Mouse (Mus musculus) lung, embryonic 15.5 days (tissue): ENCODE data around the gene Tmem184b. TPM values are rescaled to one million over a fixed set of nuclear protein-coding genes. Genes with fewer than 3 reads are reported as not detected.
A peak's percentile ranks its signal among the peaks of the same experiment; 100 is the strongest.

ENCODE experiments used
- ATAC-seq: fragments of 200-750 bp; cut with Nextera tagmentation; 2 replicates; pipeline ENCODE4 v1.8.0; 2017; ENCODE audit warnings: moderate number of reproducible peaks, borderline replicate concordance; ENCODE audit not compliant: low FRiP score, low TSS enrichment; ENCODE audit errors: extremely low read depth
- H3K27ac ChIP-seq: fragments of 300-500 bp; sonication (generic); 2 replicates; pipeline ENCODE4 v1.5.1; 2015; ENCODE audit warnings: moderate library complexity, mild to moderate bottlenecking, inconsistent platforms
- H3K27me3 ChIP-seq: fragments of 300-500 bp; sonication (generic); 2 replicates; pipeline ENCODE4 v1.6.1; 2015; ENCODE audit warnings: inconsistent platforms
- H3K36me3 ChIP-seq: fragments of 300-500 bp; sonication (generic); 2 replicates; pipeline ENCODE4 v1.6.1; 2015; ENCODE audit warnings: inconsistent platforms
- H3K4me1 ChIP-seq: fragments of 300-500 bp; sonication (generic); 2 replicates; pipeline ENCODE4 v1.6.1; 2015; ENCODE audit warnings: inconsistent platforms
- H3K4me2 ChIP-seq: fragments of 300-500 bp; sonication (generic); 2 replicates; pipeline ENCODE4 v1.6.1; 2015; ENCODE audit warnings: inconsistent platforms, mild to moderate bottlenecking, moderate library complexity
- H3K4me3 ChIP-seq: fragments of 300-500 bp; sonication (generic); 2 replicates; pipeline ENCODE4 v1.5.1; 2015; ENCODE audit warnings: mild to moderate bottlenecking, inconsistent platforms
- H3K9ac ChIP-seq: fragments of 300-500 bp; sonication (generic); 2 replicates; pipeline ENCODE4 v1.6.1; 2015; ENCODE audit warnings: inconsistent platforms
- H3K9me3 ChIP-seq: fragments of 300-500 bp; sonication (generic); 2 replicates; pipeline ENCODE4 v1.6.1; 2016; ENCODE audit warnings: inconsistent platforms
- WGBS: fragments of 180-500 bp; shearing (Covaris S2); methylation state at CpG from one replicate; pipeline ENCODE4 v1.1.7; 2015; 5-methylcytosine and 5-hydroxymethylcytosine counted together
- polyA plus RNA-seq: library from polyadenylated mRNA; unstranded; fragments of >200 nt; fragmentation: Nextera tagmentation; extraction: Ambion mirVana; gene quantifications from 2 replicates; pipeline ENCODE4 v1.2.1, GENCODE M21; 2015

Tmem184b gene
- polyA plus RNA-seq, 1 experiment from 2014 or later = 76.5 TPM

DNA sequence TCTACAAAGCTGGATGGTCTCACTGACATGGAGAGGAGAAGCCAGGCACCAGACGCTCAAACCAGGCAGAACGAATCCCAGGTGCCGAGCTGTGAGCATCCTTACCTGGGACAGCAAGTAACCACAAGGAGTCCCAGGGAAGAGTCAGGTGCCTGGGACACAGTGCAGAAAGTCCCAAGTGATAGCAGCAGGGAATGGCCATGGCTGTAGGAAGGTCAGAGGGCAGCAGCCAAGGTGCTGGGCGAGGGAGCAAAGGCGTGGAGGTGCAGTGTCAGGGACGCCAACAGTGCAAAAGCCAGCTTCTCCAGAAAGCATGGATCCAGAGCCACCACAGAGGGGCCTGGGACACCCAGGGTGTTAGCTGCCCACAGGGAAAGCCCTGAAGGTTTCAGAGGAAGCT lies 10.3 kb downstream of the Tmem184b start:
- Histone ChIP-seq H3K9ac (no peak overlapping the region), H3K4me2 (no peak overlapping the region), H3K27ac (peak overlapping the region; percentile 92; the same call in 1 of the 2 replicates), H3K4me3 (no peak overlapping the region), H3K36me3 (no peaks in the 10 kb centered on the region), H3K4me1 (peaks cover 90% of the 10 kb centered on the region), H3K9me3 (no peaks in the 10 kb centered on the region), H3K27me3 (no peaks in the 10 kb centered on the region)
- 80% methylated on average over 6 of the region's 6 CpGs for WGBS
- ATAC-seq = no peak

DNA sequence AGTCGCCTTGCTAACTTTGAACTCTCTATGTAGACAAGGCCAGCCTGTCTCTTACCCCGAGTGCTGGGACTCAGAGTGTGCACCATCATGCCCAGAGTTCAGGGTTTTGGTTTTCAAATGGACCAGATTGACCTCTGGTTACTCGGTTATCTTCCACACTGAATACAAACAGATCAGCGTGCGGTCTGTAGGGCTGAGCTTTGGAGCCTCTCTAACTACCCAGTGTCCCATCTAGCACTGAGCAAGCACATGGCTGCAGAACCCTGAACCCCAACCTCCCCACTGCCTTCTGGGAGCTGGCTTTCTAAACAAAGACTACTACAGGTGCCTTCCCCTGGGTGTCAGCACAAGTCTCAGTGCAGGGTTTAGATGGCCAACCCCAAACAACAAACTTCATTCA lies 10.8 kb downstream of the Tmem184b start:
- Histone ChIP-seq H3K4me1 (peaks cover 94% of the 10 kb centered on the region), H3K27me3 (no peaks in the 10 kb centered on the region), H3K9ac (no peak overlapping the region), H3K36me3 (no peaks in the 10 kb centered on the region), H3K27ac (peak overlapping the region; percentile 92), H3K4me2 (no peak overlapping the region), H3K9me3 (no peaks in the 10 kb centered on the region), H3K4me3 (no peak overlapping the region)
- ATAC-seq = no peak
- 66% methylated on average over 5 of the region's 5 CpGs for WGBS

DNA sequence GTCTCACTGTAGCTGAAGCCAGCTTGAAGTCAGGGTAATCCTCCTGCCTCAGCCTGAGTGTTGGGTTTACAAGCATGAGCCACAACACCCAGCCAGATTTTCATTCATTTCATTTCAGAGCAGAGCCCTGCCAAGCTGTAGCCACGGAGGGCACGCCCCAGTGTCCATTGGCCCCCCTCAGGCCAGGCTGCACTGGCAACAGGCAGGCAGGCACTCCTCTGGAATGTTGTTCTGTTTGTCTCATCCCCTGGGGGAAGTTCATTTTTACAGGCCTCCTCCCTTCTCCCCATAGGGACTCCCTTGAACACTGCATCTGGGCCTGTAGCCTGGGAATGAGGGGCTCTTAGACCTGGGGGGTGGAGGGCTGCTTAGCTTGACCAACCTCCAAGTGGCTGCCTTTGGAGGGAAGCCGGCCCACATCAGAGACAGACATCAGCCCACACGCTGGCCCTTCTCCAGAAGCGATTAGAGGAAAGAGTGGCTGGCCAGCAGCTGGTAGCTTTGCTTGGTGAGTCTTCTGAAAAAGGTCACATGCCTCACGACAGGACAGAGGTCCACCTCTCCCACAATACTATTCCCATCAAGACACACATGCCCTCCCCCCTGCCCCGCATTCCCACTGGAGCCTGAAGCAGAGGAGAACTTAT lies 11.8 kb downstream of the Tmem184b start:
- peak overlapping the region; percentile 26; the same call in 1 of the 2 replicates for H3K4me2 ChIP-seq
- ATAC-seq = peak; percentile 90
- H3K9ac ChIP-seq = no peak overlapping the region; the same call in 1 of the 2 replicates

DNA sequence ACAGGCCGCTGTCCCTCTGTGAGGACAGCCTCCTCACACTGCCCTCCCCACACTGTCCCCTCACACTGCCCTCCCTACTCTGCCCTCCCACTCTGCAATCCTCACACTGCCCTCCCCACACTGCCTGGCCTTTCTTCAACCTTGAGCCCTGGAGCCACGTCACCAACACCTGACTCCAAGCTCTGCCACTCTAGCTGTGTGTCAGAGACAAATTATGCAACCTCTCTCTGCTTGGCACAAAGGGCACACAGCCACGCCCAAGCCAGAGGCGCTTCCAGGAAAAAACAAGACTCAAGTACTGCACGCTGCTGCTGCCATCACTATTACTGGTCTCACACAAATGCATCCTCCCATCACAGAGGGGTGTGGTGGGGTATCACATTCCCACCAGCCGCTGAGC lies 12.9 kb downstream of the Tmem184b start:
- Histone ChIP-seq H3K4me2 (no peak overlapping the region), H3K36me3 (0 out of 2 replicates have a peak, but pooled peaks cover 2% of the 10 kb centered on the region), H3K9me3 (no peaks in the 10 kb centered on the region), H3K4me1 (peaks cover 82% of the 10 kb centered on the region), H3K9ac (no peak overlapping the region), H3K4me3 (no peak overlapping the region), H3K27ac (peak overlapping the region; percentile 92), H3K27me3 (no peaks in the 10 kb centered on the region)
- ATAC-seq = no peak
- 60% methylated on average over 6 of the region's 6 CpGs for WGBS

More for the DNA sequence above, 11.8 kb downstream of the Tmem184b start:
- 20% methylated on average over 7 of the region's 7 CpGs for WGBS
- peaks cover 92% of the 10 kb centered on the region for H3K4me1 ChIP-seq
- H3K9me3 ChIP-seq = no peaks in the 10 kb centered on the region
- H3K27ac ChIP-seq = peak overlapping the region; percentile 92
- no peak overlapping the region for H3K4me3 ChIP-seq
- H3K27me3 ChIP-seq = no peaks in the 10 kb centered on the region
- no peaks in the 10 kb centered on the region for H3K36me3 ChIP-seq

DNA sequence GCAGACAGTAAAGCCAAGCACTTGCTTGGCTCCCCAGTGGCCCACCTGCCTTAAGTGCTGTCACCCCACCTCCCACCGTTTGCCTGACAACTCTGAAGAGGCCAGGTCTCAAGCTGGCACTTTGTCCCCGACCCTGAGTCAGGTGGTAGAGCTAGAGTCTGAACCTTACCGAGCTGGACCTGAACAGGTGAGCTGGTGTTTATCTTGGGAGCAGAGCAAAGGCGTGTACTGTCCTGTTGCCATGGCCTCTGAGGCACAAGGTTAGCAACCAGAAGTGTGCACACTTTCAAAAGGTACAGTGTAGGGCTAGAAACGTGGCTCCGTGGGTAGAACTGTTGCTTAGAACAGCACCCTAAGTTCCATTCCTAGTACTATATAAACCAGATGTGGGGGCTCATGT lies 15.2 kb downstream of the Tmem184b start:
- Histone ChIP-seq H3K27ac (0 out of 2 replicates have a peak overlapping the region, but pooled peaks have one; percentile 38), H3K4me2 (no peak overlapping the region), H3K4me1 (peaks cover 59% of the 10 kb centered on the region), H3K9me3 (no peaks in the 10 kb centered on the region), H3K36me3 (0 out of 2 replicates have a peak, but pooled peaks cover 2% of the 10 kb centered on the region), H3K27me3 (no peaks in the 10 kb centered on the region), H3K9ac (no peak overlapping the region), H3K4me3 (no peak overlapping the region)
- WGBS = 45% methylated on average over 6 of the region's 6 CpGs
- ATAC-seq = no peak

DNA sequence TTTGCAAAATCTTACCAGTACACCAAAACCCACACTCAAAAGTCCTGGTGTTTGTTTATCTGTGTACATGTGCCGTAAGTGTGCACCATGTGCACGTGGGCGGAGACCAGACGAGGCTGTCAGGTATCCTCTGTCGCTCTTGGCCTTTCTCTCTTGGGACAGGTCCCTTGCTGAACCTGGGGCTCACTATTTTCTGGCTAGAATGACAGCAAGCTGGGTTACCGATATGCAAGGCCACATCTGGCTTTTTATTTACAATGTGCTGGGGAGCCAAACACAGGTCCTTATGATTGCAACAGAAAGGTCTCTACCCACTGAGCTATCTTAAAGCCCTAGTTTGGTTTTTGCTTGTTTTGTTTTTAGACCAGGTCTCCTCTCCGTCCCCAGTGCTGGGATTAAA lies 15.8 kb downstream of the Tmem184b start:
- WGBS = 77% methylated on average over 7 of the region's 7 CpGs
- Histone ChIP-seq H3K4me2 (no peak overlapping the region), H3K9me3 (no peaks in the 10 kb centered on the region), H3K36me3 (0 out of 2 replicates have a peak, but pooled peaks cover 2% of the 10 kb centered on the region), H3K4me1 (peaks cover 53% of the 10 kb centered on the region), H3K9ac (no peak overlapping the region), H3K4me3 (no peak overlapping the region), H3K27me3 (no peaks in the 10 kb centered on the region), H3K27ac (no peak overlapping the region)
- ATAC-seq = no peak

DNA sequence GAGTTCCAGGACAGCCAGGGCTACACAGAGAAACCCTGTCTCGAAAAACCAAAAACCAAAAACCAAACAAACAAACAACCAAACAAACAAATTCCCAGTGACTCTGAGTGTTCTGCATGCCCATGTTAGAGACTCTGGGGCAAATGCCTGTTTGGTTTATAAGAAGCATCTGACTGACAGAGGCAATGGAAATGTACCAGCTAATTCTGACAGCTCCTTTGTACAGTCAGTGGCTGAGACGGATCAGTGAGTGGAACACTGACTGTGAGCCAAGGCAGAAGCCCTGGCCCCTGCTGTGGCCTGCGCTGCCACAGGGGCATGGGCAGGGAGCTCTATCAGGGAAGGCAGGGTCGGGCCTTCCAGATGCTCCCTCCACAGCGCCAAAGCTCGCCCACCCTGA lies 16.3 kb downstream of the Tmem184b start:
- H3K27me3 ChIP-seq = no peaks in the 10 kb centered on the region
- no peak for ATAC-seq
- H3K9ac ChIP-seq = no peak overlapping the region
- H3K27ac ChIP-seq = 0 out of 2 replicates have a peak overlapping the region, but pooled peaks have one; percentile 17
- H3K4me1 ChIP-seq = peaks cover 48% of the 10 kb centered on the region
- H3K4me3 ChIP-seq = no peak overlapping the region
- H3K4me2 ChIP-seq = no peak overlapping the region
- 58% methylated on average over 6 of the region's 6 CpGs for WGBS
- H3K36me3 ChIP-seq = 0 out of 2 replicates have a peak, but pooled peaks cover 2% of the 10 kb centered on the region
- H3K9me3 ChIP-seq = no peaks in the 10 kb centered on the region

DNA sequence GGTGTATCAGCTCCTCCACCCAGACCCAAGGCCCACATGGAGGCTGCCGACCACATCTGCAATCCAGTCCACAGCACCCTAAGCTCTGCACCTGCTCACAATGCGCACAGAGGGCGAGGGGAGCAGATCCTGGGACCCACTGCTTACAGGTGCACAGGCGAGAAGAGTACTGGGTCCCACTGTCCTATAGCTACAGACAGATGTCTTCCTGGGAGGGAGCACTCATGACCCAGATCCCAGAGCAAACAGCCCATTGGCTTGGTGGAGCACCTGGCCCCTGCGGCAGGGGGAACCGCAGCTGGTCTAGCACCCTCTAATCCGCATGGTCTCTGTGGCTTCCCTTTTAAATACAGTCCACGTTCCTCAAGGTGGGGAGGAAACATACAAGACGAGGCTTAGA lies 21.7 kb downstream of the Tmem184b start:
- H3K4me1 ChIP-seq = peaks cover 33% of the 10 kb centered on the region
- peaks cover 14% of the 10 kb centered on the region for H3K36me3 ChIP-seq
- no peak overlapping the region for H3K4me3 ChIP-seq
- no peaks in the 10 kb centered on the region for H3K27me3 ChIP-seq
- ATAC-seq = no peak
- no peak overlapping the region for H3K4me2 ChIP-seq
- H3K9me3 ChIP-seq = no peaks in the 10 kb centered on the region
- no peak overlapping the region for H3K27ac ChIP-seq
- 74% methylated on average over 9 of the region's 9 CpGs for WGBS
- H3K9ac ChIP-seq = no peak overlapping the region

DNA sequence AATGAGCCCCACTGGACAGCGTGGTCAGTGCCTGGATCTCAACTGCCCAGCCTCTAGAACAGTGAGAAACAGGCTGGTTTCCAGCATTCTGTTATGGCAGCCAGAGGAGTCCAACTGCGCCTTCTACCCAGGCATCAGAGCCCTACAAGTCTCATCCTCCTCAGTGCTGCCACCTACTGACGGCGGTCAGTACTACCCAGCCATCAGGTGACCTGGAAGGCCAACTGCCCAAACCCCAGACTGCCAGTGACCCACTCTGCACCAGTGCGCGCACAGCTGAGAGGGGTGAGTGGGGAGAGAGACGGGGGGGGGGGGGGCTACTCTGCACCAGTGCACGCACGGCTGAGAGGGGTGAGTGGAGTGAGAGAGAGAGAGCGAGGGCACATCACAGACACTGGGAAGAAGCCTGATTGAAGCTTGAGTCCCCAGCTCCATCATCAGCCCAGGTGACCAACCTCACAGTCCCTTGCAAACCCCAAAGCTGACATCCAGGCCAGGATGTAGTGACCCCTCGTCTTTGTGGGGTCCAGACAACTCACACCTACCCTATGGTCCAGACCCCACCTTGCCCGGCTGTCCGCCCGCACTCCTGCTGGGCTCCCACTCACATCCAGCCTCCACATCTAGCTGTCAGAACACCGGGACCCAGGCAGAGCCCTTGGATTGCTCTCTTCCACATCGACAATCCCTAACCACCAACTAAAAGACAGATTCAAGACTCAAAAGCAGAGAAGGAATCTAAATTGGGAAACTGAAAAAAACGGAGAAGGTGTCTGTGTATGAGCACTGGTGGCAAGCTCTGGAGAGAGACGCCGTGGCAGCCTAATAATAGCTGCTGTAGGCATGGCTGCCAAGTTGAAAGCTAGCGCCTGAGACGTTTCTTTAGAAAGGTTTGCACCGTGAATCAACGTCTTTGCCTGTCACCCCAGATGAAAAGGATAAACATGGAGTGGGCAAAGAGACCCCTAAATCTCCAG lies 22.6 kb downstream of the Tmem184b start:
- peaks cover 33% of the 10 kb centered on the region for H3K4me1 ChIP-seq
- WGBS = 40% methylated on average over 23 of the region's 23 CpGs
- H3K27ac ChIP-seq = peak overlapping the region; percentile 58
- peaks cover 20% of the 10 kb centered on the region for H3K36me3 ChIP-seq
- peak; percentile 44; the same call in 1 of the 2 replicates for ATAC-seq
- H3K9me3 ChIP-seq = no peaks in the 10 kb centered on the region
- H3K9ac ChIP-seq = no peak overlapping the region
- peak overlapping the region; percentile 12; the same call in 1 of the 2 replicates for H3K4me2 ChIP-seq
- no peak overlapping the region for H3K4me3 ChIP-seq
- no peaks in the 10 kb centered on the region for H3K27me3 ChIP-seq

DNA sequence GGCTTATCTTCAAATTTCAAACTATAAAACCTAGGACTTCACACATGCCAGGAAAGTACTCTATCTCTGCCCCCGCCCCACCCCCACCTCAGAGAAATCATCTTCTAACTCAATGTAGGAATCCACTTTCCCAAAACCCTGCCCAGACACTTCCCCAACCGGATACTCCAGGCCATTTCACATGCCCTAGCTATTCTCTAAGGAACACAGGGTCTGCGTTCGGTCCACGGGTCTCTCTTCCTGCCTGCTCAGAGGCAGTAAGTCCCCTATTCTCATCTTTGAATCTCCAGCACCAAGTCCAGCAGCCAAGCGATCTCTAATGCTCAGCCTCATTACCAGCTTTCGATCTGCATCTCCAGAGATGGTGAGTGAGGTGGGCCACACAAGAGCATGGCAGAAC lies 23.7 kb downstream of the Tmem184b start:
- H3K36me3 ChIP-seq = peaks cover 22% of the 10 kb centered on the region
- H3K27ac ChIP-seq = no peak overlapping the region

DNA sequence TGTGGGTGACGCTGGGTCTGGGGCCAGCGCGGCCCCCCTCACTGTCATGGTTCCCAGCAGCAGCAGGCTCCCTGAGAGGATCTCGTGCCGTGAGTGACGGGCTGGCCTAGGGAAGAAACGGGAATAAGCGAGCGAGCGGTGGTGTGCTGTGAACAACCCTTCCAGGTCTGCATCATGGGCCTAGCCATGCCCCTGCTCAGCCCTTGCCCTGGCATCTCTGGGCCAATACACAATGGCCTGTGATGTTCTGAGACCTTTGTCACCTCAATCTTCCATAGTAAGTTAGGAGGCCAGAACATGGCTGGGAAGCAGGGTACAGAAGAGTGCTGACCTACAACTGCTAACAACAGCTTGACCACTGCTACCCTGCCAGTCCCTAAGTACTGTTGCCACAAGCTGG lies 24.8 kb downstream of the Tmem184b start:
- ATAC-seq = no peak
- H3K27me3 ChIP-seq = no peaks in the 10 kb centered on the region
- H3K36me3 ChIP-seq = peaks cover 31% of the 10 kb centered on the region
- H3K4me2 ChIP-seq = no peak overlapping the region
- H3K27ac ChIP-seq = peak overlapping the region; percentile 64; the same call in 1 of the 2 replicates
- H3K9ac ChIP-seq = no peak overlapping the region
- no peaks in the 10 kb centered on the region for H3K9me3 ChIP-seq
- H3K4me3 ChIP-seq = no peak overlapping the region
- peaks cover 38% of the 10 kb centered on the region for H3K4me1 ChIP-seq
- 94% methylated on average over 10 of the region's 10 CpGs for WGBS

More for the DNA sequence above, 23.7 kb downstream of the Tmem184b start:
- no peak overlapping the region for H3K4me2 ChIP-seq
- H3K27me3 ChIP-seq = no peaks in the 10 kb centered on the region
- WGBS = 81% methylated on average over 7 of the region's 7 CpGs
- no peak for ATAC-seq
- no peak overlapping the region for H3K9ac ChIP-seq
- no peaks in the 10 kb centered on the region for H3K9me3 ChIP-seq
- H3K4me1 ChIP-seq = peaks cover 33% of the 10 kb centered on the region
- no peak overlapping the region for H3K4me3 ChIP-seq
